Mouse (Mus musculus): ENCODE data around the gene Casp2. TPM values are rescaled to one million over a fixed set of nuclear protein-coding genes. Genes with fewer than 3 reads are reported as not detected.

The Casp2 gene
- polyA plus RNA-seq (2012; rRNA removed; ENCODE audit: low replicate concordance) = 20.5 and 41.7 TPM in 2 replicates

DNA sequence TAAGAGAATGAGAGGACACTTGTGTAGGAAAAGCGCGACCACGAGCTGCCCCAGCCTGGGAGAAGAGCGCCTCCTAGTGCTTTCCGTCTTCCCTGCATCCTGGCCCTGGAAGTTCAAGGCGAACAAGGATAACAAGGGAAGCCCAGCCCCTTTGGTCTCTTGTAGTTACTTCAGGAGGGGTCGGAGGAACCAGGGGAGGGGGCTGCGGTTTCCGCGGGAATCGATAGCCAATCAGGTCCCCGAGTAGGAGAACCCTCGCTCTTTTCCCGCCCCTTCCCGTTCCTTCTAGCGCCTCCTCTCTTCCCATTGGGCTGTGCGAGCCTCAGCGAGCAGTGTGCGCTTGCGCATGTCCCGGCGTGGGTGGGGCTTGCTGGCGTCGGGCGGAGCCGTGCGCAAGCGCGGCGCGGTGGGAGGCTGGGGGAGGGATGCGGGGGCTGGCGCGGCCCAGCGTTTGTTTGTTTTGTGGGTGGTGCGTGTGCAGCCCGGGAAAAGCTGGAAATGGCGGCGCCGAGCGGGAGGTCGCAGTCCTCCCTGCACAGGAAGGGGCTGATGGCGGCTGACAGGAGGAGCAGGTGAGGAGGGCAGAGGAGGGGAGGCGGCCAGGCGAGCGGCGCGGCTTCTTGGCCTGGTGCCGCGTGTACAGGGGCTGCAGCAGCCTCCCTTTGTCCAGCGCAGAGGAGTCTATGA lies at the start of gene Casp2:
Gene Casp2 (plus strand): TSS at position 360 of the 687 bp plus-strand sequence.

DNA sequence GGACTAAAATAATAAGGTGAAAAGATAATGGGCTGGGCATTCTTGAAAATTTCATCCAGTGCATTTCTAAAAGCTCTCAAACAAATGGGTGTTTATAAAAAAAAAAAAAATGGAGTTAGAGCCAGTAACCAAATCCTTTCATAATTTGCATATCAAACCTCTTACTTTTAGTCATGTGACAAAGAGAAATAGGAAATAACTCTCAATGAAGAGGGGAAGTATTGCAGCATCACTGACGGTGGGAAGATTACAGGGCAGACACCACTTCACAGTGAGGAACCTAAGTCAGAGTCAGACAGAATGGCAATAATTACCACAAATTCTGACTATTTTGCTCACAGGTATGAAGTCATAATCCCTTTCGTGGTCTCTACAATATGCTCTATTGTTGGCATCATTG lies 49.8 kb upstream of the Casp2 start, which contains the start of gene Tas2r144:
Gene Tas2r144 (plus strand): TSS at position 301 of the 400 bp plus-strand sequence.

DNA sequence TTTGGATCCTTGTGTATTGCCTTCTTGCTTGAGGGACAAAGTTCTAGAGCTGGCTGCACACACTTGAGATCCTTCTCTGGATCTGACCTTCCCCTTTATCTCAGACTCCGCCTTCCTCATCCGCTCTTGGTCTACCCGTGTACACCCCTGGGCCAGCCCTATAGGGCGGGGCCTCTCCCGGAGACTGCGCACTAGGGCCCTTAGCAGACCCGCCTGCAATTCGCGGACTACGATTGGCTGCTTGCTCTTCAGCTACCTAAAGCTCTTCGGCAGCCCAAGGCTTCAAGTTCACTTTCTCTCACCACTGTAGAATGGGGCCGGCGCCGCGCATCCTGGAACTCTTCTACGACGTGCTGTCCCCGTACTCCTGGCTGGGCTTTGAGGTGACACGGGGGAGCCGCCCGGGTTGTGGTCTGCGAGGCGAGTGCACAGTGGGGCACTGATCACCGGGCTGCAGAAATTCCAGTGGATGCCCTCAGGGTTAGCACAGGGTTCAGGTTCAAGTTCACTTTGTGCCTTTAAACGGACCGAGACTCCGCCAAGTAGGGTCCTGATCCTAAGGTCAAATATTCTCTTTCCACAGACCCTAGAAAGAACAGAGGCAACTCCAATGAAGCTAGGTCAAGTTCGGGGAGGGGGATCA lies 19.0 kb upstream of the Casp2 start, which contains the start of gene Gstk1:
Gene Gstk1 (plus strand): TSS at position 225 of the 643 bp plus-strand sequence.

DNA sequence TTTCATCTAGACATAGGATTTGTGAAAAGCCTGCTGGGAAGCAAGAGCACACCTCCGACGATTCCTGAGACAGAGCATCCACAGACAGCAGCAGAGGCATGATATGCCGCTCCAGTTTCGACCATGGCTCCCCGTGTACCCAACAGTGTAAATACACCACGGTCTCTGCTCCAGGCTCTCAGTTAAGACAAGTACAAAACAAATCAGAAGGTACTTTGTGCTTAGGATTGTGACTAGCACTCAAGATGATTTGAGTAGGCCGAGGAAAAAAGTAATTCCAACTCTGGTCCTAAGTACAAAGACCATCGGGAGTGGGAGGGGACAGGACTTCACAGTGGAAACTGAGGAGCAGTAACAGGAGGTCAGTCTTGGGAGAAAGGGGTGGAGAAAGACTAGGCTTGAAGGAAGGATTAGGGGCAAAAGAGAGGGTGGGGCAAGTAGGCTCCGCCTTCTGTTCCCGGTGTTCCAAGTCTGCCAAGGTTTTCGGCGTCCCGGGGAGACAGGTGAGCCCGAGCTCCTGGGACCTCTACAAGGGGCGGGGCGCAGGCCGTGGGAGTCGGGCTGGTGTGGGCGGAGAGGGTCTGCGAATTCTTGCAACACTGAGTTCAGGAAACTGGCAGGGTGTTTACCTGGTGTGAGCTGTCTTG lies 3.1 kb upstream of the Casp2 start, which contains the start of gene Tmem139:
Gene Tmem139 (plus strand): TSS at position 447 of the 647 bp plus-strand sequence.

DNA sequence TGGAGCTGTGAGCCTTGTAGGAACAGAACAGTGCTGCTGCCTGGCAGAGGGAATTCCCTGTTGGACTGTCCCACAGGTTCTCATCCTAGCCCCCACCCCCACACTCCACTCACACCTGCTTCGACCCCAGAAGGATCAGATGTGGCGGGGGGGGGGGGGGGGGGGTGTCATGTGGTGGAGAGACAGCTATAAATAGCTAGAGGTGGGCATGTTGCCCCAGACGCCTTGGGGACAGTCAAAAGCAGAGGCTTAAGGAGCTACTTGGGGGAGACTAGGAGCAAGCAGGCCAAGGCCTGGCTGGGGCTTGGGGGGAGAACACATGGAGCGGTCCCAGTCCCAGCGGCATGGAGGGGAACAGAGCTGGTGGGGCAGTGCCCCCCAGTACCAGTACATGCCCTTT lies 21.7 kb downstream of the Casp2 start, which contains the start of gene Clcn1:
Gene Clcn1 (plus strand): TSS at position 238 of the 400 bp plus-strand sequence.

DNA sequence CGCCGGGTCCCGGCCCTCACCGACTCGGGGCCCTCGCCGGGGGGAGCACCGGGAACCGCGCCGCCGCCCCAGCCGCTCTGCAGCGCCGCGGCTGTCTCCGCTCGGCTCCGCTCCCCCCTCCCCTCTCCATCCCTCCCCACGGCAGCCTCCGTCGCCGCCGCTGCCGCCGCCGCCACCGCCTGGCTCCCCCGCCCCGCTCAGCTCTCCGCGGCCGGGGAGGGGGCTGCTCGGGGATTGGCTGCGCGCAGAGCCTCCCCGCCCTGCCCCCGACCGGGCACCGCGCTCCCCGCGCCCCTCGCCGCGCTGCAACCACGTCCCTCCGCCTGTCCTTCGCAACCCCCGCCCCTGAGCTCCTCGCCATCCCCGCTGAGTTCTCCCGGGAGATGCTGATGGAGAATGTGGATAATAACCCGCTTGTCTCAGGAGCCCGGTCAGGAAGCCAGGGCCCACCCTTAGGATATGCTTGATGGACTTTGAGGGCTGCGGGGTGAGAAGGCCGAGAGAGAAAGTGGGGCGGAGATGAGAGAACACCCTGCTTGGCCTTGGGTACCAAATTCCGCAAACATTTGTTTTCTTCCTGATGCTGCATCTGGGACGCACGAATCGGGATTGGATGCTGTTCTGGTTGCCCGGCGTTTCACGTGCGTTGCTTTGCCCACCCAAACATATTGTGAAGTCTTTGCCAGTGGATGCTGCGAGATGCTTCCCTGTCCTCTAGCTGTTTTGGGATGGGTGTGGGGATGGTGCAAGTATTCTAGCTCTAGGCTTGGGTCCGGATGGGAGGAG lies 59.9 kb downstream of the Casp2 start, which contains the start of gene Fam131b:
Gene Fam131b (minus strand): TSS at position 162 of the 786 bp plus-strand sequence.

Other genes starting within 250 kb of the Casp2 start
- not detected in 2 replicates for gene Sva, start 226.6 kb upstream of the Casp2 start, polyA plus RNA-seq (2012; rRNA removed; ENCODE audit: low replicate concordance)
- gene Tas2r139, start 124.0 kb upstream of the Casp2 start, polyA plus RNA-seq (2012; rRNA removed; ENCODE audit: low replicate concordance) = not detected in 2 replicates
- not detected in 2 replicates for gene Tas2r144, start 49.7 kb upstream of the Casp2 start, polyA plus RNA-seq (2012; rRNA removed; ENCODE audit: low replicate concordance)
- gene Gstk1, start 19.1 kb upstream of the Casp2 start, polyA plus RNA-seq (2012; rRNA removed; ENCODE audit: low replicate concordance) = 25.0 and 51.9 TPM in 2 replicates
- gene Tmem139, start 3.0 kb upstream of the Casp2 start, polyA plus RNA-seq (2012; rRNA removed; ENCODE audit: low replicate concordance) = 1.0 and 1.8 TPM in 2 replicates
- 0.06 and 36.3 TPM in 2 replicates for gene Clcn1, start 21.7 kb downstream of the Casp2 start, polyA plus RNA-seq (2012; rRNA removed; ENCODE audit: low replicate concordance)
- gene Fam131b, start 59.7 kb downstream of the Casp2 start, polyA plus RNA-seq (2012; rRNA removed; ENCODE audit: low replicate concordance) = 1.4 and 2.5 TPM in 2 replicates
- 172 and 228 TPM in 2 replicates for gene Zyx, start 84.6 kb downstream of the Casp2 start, polyA plus RNA-seq (2012; rRNA removed; ENCODE audit: low replicate concordance)
- 3.9 and 4.6 TPM in 2 replicates for gene Epha1, start 108.3 kb downstream of the Casp2 start, polyA plus RNA-seq (2012; rRNA removed; ENCODE audit: low replicate concordance)
- 0.37 and 0.65 TPM in 2 replicates for gene Tas2r143, start 135.3 kb downstream of the Casp2 start, polyA plus RNA-seq (2012; rRNA removed; ENCODE audit: low replicate concordance)
- gene Tas2r135, start 140.4 kb downstream of the Casp2 start, polyA plus RNA-seq (2012; rRNA removed; ENCODE audit: low replicate concordance) = 0.20 and 0.22 TPM in 2 replicates
- gene Tas2r126, start 169.6 kb downstream of the Casp2 start, polyA plus RNA-seq (2012; rRNA removed; ENCODE audit: low replicate concordance) = not detected in 2 replicates
- gene Olfr458, start 200.2 kb downstream of the Casp2 start, polyA plus RNA-seq (2012; rRNA removed; ENCODE audit: low replicate concordance) = not detected in 2 replicates
- gene Olfr457, start 211.3 kb downstream of the Casp2 start, polyA plus RNA-seq (2012; rRNA removed; ENCODE audit: low replicate concordance) = not detected in 2 replicates
- not detected in 2 replicates for gene Olfr456, start 222.2 kb downstream of the Casp2 start, polyA plus RNA-seq (2012; rRNA removed; ENCODE audit: low replicate concordance)